Mouse (Mus musculus) MEL (cell line): ENCODE results near the gene Pgpep1. TPM values are rescaled to one million over a fixed set of nuclear protein-coding genes. Genes with fewer than 3 reads are reported as not detected.

Experiments
- DNase-seq: peaks from one replicate; pipeline ENCODE4 v3.0.0; 2011; ENCODE audit warnings: low read depth, low spot score
- H3K27ac ChIP-seq: 2 replicates; pipeline ENCODE4 v1.5.1; 2012; ENCODE audit warnings: low read depth, mild to moderate bottlenecking, control low read depth, low read length, moderate library complexity; ENCODE audit not compliant: control insufficient read depth
- H3K27me3 ChIP-seq, 2 experiments: fragments of 150-350 bp in 1 of 2; sonication (generic) in 1 of 2; 2 replicates each; pipeline ENCODE4 v1.6.1; 2012; ENCODE audit warnings: low read length in 2 of 2, mild to moderate bottlenecking in 2 of 2, improper control_type of control experiment in 1 of 2, moderate library complexity in 1 of 2; ENCODE audit not compliant: insufficient read depth in 2 of 2, control insufficient read depth in 1 of 2
- H3K36me3 ChIP-seq, 2 experiments: 2 replicates each; pipeline ENCODE4 v1.6.1; 2012 to 2014; ENCODE audit warnings: low read length in 2 of 2, improper control_type of control experiment in 1 of 2, inconsistent platforms in 1 of 2, mild to moderate bottlenecking in 1 of 2; ENCODE audit not compliant: insufficient read depth in 2 of 2, control insufficient read depth in 1 of 2
- H3K4me1 ChIP-seq, 2 experiments: fragments of 150-350 bp in 1 of 2; sonication (generic) in 1 of 2; 2 replicates each; pipeline ENCODE4 v1.6.1; 2012; ENCODE audit warnings: low read length in 2 of 2, improper control_type of control experiment in 1 of 2, mild to moderate bottlenecking in 1 of 2; ENCODE audit not compliant: insufficient read depth in 2 of 2, control insufficient read depth in 1 of 2
- H3K4me3 ChIP-seq, 2 experiments: fragments of 150-350 bp in 1 of 2; sonication (generic) in 1 of 2; 2 replicates each; pipeline ENCODE4 v1.5.1; 2012; ENCODE audit warnings: low read depth in 2 of 2, low read length in 2 of 2, mild to moderate bottlenecking in 2 of 2, moderate library complexity in 2 of 2, control low read depth in 1 of 2, improper control_type of control experiment in 1 of 2; ENCODE audit not compliant: control insufficient read depth in 1 of 2, insufficient read depth in 1 of 2
- H3K79me2 ChIP-seq: 2 replicates; pipeline ENCODE4 v1.6.1; 2012; ENCODE audit warnings: mild to moderate bottlenecking, low read length, moderate library complexity; ENCODE audit not compliant: control insufficient read depth, poor library complexity, insufficient read depth
- H3K9ac ChIP-seq: 2 replicates; pipeline ENCODE4 v1.6.1; 2012; ENCODE audit warnings: low read depth, mild to moderate bottlenecking, control low read depth, low read length, moderate library complexity; ENCODE audit not compliant: control insufficient read depth, poor library complexity, severe bottlenecking
- H3K9me3 ChIP-seq: fragments of 150-350 bp; sonication (generic); replicated peaks from 2 replicates; pipeline ENCODE4 v1.6.1; 2012; ENCODE audit warnings: mild to moderate bottlenecking, low read length, improper control_type of control experiment, moderate library complexity; ENCODE audit not compliant: insufficient read depth
- BHLHE40 ChIP-seq: IDR thresholded peaks from 2 replicates; pipeline ENCODE4 v1.6.1; 2012; ENCODE audit warnings: low read depth, mild to moderate bottlenecking, inconsistent platforms, low read length, improper control_type of control experiment, borderline replicate concordance
- CHD1 ChIP-seq: IDR thresholded peaks from 2 replicates; pipeline ENCODE4 v1.6.1; 2012; ENCODE audit warnings: low read depth, mild to moderate bottlenecking, inconsistent platforms, low read length, improper control_type of control experiment
- CTCF ChIP-seq, 3 experiments: IDR thresholded peaks in 2 of 3; conservative IDR thresholded peaks in 1 of 3; 2 replicates each; pipeline ENCODE4 v1.5.1; 2011 to 2012; ENCODE audit warnings: low read length in 3 of 3, low read depth in 2 of 3, mild to moderate bottlenecking in 2 of 3, improper control_type of control experiment in 1 of 3, inconsistent platforms in 1 of 3, mixed read lengths in 1 of 3, moderate library complexity in 1 of 3; ENCODE audit not compliant: control insufficient read depth in 1 of 3, insufficient read depth in 1 of 3, poor library complexity in 1 of 3, severe bottlenecking in 1 of 3
- E2F4 ChIP-seq: IDR thresholded peaks from 2 replicates; pipeline ENCODE4 v1.6.1; 2011; ENCODE audit warnings: low read depth, low read length, improper control_type of control experiment, borderline replicate concordance
- EP300 ChIP-seq, 2 experiments: IDR thresholded peaks; 2 replicates each; pipeline ENCODE4 v1.6.1; 2011; ENCODE audit warnings: improper control_type of control experiment in 2 of 2, low read length in 2 of 2, low read depth in 1 of 2, mild to moderate bottlenecking in 1 of 2
- GATA1 ChIP-seq: IDR thresholded peaks from 2 replicates; pipeline ENCODE4 v1.6.1; 2011; ENCODE audit warnings: low read depth, low read length, improper control_type of control experiment
- JUND ChIP-seq: IDR thresholded peaks from 2 replicates; pipeline ENCODE4 v1.6.1; 2011; ENCODE audit warnings: low read depth, mild to moderate bottlenecking, improper control_type of control experiment, low read length
- NELFE ChIP-seq: IDR thresholded peaks from 2 replicates; pipeline ENCODE4 v1.6.1; 2011; ENCODE audit warnings: low read depth, low read length, improper control_type of control experiment
- NRF1 ChIP-seq: IDR thresholded peaks from 2 replicates; pipeline ENCODE4 v1.6.1; 2014; ENCODE audit warnings: low read depth, mild to moderate bottlenecking, inconsistent platforms, low read length, improper control_type of control experiment, moderate library complexity; ENCODE audit not compliant: poor library complexity, insufficient read depth, severe bottlenecking
- POLR2AphosphoS2 ChIP-seq: IDR thresholded peaks from 2 replicates; pipeline ENCODE4 v1.6.1; 2011; ENCODE audit warnings: low read length, improper control_type of control experiment
- RAD21 ChIP-seq: IDR thresholded peaks from 2 replicates; pipeline ENCODE4 v1.6.1; 2011; ENCODE audit warnings: mild to moderate bottlenecking, low read depth, low read length, improper control_type of control experiment
- TBP ChIP-seq: IDR thresholded peaks from 2 replicates; pipeline ENCODE4 v1.8.0; 2011; ENCODE audit warnings: low read depth, low read length, improper control_type of control experiment
- TCF12 ChIP-seq: IDR thresholded peaks from 2 replicates; pipeline ENCODE4 v1.6.1; 2014; ENCODE audit warnings: low read depth, mild to moderate bottlenecking, inconsistent platforms, low read length, improper control_type of control experiment, moderate library complexity
- UBTF ChIP-seq: IDR thresholded peaks from 2 replicates; pipeline ENCODE4 v1.6.1; 2012; ENCODE audit warnings: low read depth, mild to moderate bottlenecking, inconsistent platforms, low read length, improper control_type of control experiment, moderate library complexity, borderline replicate concordance; ENCODE audit not compliant: insufficient read depth
- USF1 ChIP-seq: IDR thresholded peaks from 2 replicates; pipeline ENCODE4 v1.6.1; 2014; ENCODE audit warnings: low read depth, mild to moderate bottlenecking, inconsistent platforms, low read length, improper control_type of control experiment, moderate library complexity
- ZC3H11A ChIP-seq: IDR thresholded peaks from 2 replicates; pipeline ENCODE4 v1.6.1; 2012; ENCODE audit warnings: low read depth, mild to moderate bottlenecking, inconsistent platforms, low read length, improper control_type of control experiment
- polyA plus RNA-seq, 2 experiments: library from polyadenylated mRNA; stranded (reverse) in 1 of 2; unstranded in 1 of 2; fragments of >175 nt in 1 of 2; fragments of >200 nt in 1 of 2; gene quantifications; 2 replicates each; pipeline versions ENCODE4 v1.2.1 to v1.2.4; 2012; ENCODE audit warnings: low replicate concordance in 2 of 2, low read depth in 1 of 2; ENCODE audit not compliant: insufficient read length in 2 of 2, insufficient read depth in 1 of 2, missing spikeins in 1 of 2
- total RNA-seq: library from RNA; depleted of rRNA; stranded (reverse); fragments of 300-350 nt; gene quantifications from 2 replicates; pipeline ENCODE4 v1.2.3, GENCODE M21; 2012

Gene Pgpep1
- total and polyA plus RNA-seq, 3 experiments: 12.6 to 19.5 TPM; not detected in 1

DNA sequence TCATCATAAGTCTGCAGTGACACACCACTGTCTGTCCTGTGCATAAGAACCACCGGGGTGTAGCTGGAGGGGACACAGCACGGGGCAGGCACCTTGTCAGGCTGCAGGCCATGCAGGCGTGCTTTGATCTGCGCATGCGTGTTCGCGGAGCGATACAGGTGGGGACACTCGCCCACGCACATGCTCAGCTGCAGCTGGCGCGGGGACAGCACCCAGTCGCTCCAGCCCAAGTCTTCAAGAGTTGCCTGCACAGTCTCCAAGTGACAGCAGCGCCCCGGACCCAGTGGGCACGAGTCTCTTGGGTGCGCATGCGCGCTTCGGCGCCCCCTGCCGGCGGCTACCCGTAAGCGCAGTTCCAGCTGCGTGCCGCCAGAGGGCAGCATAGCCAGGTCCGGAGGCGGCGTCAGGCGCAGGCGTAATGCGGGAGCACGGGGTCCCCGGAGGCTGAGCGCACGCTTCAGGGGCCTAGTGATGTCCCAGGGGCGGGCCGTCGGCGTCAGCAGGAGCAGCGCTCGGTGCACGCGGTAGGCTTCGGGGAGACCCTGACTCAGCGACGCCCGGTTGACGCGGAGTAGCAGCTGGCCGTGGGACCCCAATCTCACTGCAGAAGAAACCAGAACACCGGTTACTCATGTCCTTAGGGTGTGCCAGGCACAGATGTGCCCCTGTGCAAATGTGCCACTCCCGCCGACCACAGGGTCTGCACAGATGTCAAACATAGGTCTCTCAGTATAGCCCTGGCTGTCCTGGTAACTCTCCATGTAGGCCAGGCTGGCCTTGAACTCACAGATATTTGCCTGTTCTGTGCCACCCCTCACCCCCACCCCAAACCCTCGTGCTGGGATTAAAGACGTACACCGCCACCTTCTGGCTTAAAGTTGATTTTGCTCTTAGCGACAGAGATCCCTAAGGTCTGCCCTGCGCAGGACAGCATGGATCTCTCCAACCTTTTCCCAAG is 30.3 kb downstream of the Pgpep1 start (continued):
- TF ChIP-seq UBTF (no peak), TBP (no peak), RAD21 (peak; percentile 73), NELFE (peak; percentile 76), CTCF (IDR thresholded peaks at IDR 0.05 in 2 of 3, conservative IDR thresholded peaks at IDR 0.05 in 1 of 3; ENCODE audit: control insufficient read depth in 1 of 3, insufficient read depth in 1 of 3, low read depth in 2 of 3, low read length in 3 of 3, poor library complexity in 1 of 3, severe bottlenecking in 1 of 3) (peak; percentile 94 to 100 (median 98)), NRF1 (peak; percentile 93), GATA1 (no peak), JUND (peak; percentile 62), E2F4 (no peak), POLR2AphosphoS2 (peak; percentile 50; the same call in 1 of the 2 replicates), ZC3H11A (peak; percentile 63), TCF12 (peak; percentile 58), EP300 (IDR thresholded peaks at IDR 0.05; ENCODE audit: low read depth in 1 of 2, low read length in 2 of 2) (peak in 1 of 2 experiments; percentile 48; a peak in 2 of 4 replicates)

DNA sequence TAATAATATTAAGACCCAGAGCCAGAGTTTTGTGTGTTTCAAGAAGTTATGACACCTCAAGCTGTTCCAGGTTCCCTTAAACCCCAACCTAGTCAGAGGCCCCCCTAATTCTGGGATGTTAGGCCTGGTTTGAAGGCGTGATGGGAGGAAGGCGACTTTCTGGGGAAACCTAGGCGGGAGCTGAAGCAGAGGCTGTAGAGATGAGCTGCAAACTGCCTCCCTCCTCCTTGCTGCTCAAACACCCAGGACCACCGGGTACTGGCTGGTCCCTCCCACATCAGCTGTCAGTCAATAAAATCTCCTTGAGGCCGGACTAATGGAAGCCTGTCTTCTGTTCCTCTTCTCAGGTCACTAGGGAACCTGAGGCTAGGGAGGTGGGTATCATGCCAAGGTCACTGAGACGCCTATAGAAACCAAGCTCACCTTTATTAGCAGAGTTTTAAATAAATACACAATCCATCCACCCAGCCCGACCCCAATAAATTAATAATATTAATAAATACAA is 31.1 kb downstream of the Pgpep1 start:
- H3K27me3 ChIP-seq: no peaks in the 10 kb centered on the region
- H3K79me2 ChIP-seq: no peaks in the 10 kb centered on the region; the same call in 1 of the 2 replicates
- peaks cover 2 to 14% of the 10 kb centered on the region in 2 experiments; a peak in 3 of 4 replicates for H3K4me1 ChIP-seq
- H3K36me3 ChIP-seq: peaks cover 0 to 2% of the 10 kb centered on the region in 2 experiments; a peak in 1 of 4 replicates
- no peak overlapping the region; a peak in 1 of 4 replicates for H3K4me3 ChIP-seq
- H3K27ac ChIP-seq: no peak overlapping the region
- DNase-seq: no peak
- H3K9me3 ChIP-seq: no peaks in the 10 kb centered on the region
- H3K9ac ChIP-seq: peak overlapping the region; percentile 40; the same call in 1 of the 2 replicates
- TF ChIP-seq NRF1 (no peak), CHD1 (no peak), TCF12 (no peak), BHLHE40 (no peak), USF1 (no peak)
